Mouse (Mus musculus) kidney, embryonic 15.5 days (tissue): ENCODE measurements around the gene Utrn. TPM values are rescaled to one million over a fixed set of nuclear protein-coding genes. Genes with fewer than 3 reads are reported as not detected.
A peak's percentile ranks its signal among the peaks of the same experiment; 100 is the strongest.

Experiments used
- ATAC-seq: fragments of 200-750 bp; cut with Nextera tagmentation; replicated peaks from 2 replicates; pipeline ENCODE4 v1.8.0; 2017; ENCODE audit warnings: moderate TSS enrichment; ENCODE audit not compliant: low FRiP score
- H3K27ac ChIP-seq: fragments of 300-500 bp; sonication (generic); 2 replicates; pipeline ENCODE4 v1.5.1; 2015; ENCODE audit warnings: mild to moderate bottlenecking, inconsistent platforms
- H3K27me3 ChIP-seq: fragments of 300-500 bp; sonication (generic); 2 replicates; pipeline ENCODE4 v1.6.1; 2015; ENCODE audit warnings: inconsistent platforms
- H3K36me3 ChIP-seq: fragments of 300-500 bp; sonication (generic); 2 replicates; pipeline ENCODE4 v1.6.1; 2015; ENCODE audit warnings: inconsistent platforms
- H3K4me1 ChIP-seq: fragments of 300-500 bp; sonication (generic); 2 replicates; pipeline ENCODE4 v1.6.1; 2015; ENCODE audit warnings: inconsistent platforms
- H3K4me2 ChIP-seq: fragments of 300-500 bp; sonication (generic); 2 replicates; pipeline ENCODE4 v1.6.1; 2015; ENCODE audit warnings: moderate library complexity, mild to moderate bottlenecking, inconsistent platforms
- H3K4me3 ChIP-seq: fragments of 300-500 bp; sonication (generic); replicated peaks from 2 replicates; pipeline ENCODE4 v1.5.1; 2015; ENCODE audit warnings: mild to moderate bottlenecking, inconsistent platforms
- H3K9ac ChIP-seq: fragments of 300-500 bp; sonication (generic); 2 replicates; pipeline ENCODE4 v1.6.1; 2015; ENCODE audit warnings: mild to moderate bottlenecking, inconsistent platforms
- H3K9me3 ChIP-seq: fragments of 300-500 bp; sonication (generic); replicated peaks from 2 replicates; pipeline ENCODE4 v1.6.1; 2016; ENCODE audit warnings: inconsistent platforms
- WGBS: fragments of 180-500 bp; shearing (Covaris S2); methylation state at CpG from one replicate; pipeline ENCODE4 v1.1.7; 2015; ENCODE audit warnings: mixed read lengths; 5-methylcytosine and 5-hydroxymethylcytosine counted together
- polyA plus RNA-seq: library from polyadenylated mRNA; unstranded; fragments of >200 nt; fragmentation: Nextera tagmentation; extraction: Ambion mirVana; gene quantifications from 2 replicates; pipeline ENCODE4 v1.2.1, GENCODE M21; 2015

Gene Utrn
- polyA plus RNA-seq, 1 experiment from 2014 or later = 86.1 TPM

GRCm38 (mm10) chr10:12482975-12483374 is 386.2 kb downstream of the Utrn start:
- Histone ChIP-seq H3K9me3 (no peaks in the 10 kb centered on the region), H3K36me3 (peaks cover 22% of the 10 kb centered on the region), H3K4me2 (no peak overlapping the region), H3K9ac (no peak overlapping the region), H3K27me3 (no peaks in the 10 kb centered on the region), H3K27ac (no peak overlapping the region), H3K4me1 (no peaks in the 10 kb centered on the region), H3K4me3 (no peak overlapping the region)
- WGBS = 87% methylated on average over 3 of the region's 3 CpGs
- ATAC-seq = no peak

GRCm38 (mm10) chr10:12474850-12475621 is 394.1 kb downstream of the Utrn start:
- no peak overlapping the region for H3K4me2 ChIP-seq
- ATAC-seq = no peak
- peaks cover 30% of the 10 kb centered on the region for H3K36me3 ChIP-seq
- no peak overlapping the region for H3K9ac ChIP-seq
- 78% methylated on average over 14 of the region's 14 CpGs for WGBS
- H3K27me3 ChIP-seq = no peaks in the 10 kb centered on the region
- H3K4me3 ChIP-seq = no peak overlapping the region
- H3K27ac ChIP-seq = no peak overlapping the region
- H3K4me1 ChIP-seq = no peaks in the 10 kb centered on the region
- no peaks in the 10 kb centered on the region for H3K9me3 ChIP-seq

GRCm38 (mm10) chr10:12469391-12470057 is 399.6 kb downstream of the Utrn start:
- Histone ChIP-seq H3K9me3 (no peaks in the 10 kb centered on the region), H3K27ac (no peak overlapping the region), H3K36me3 (peaks cover 7% of the 10 kb centered on the region; the same call in 1 of the 2 replicates), H3K4me2 (no peak overlapping the region), H3K4me1 (peaks cover 4% of the 10 kb centered on the region; the same call in 1 of the 2 replicates), H3K27me3 (no peaks in the 10 kb centered on the region), H3K4me3 (no peak overlapping the region), H3K9ac (no peak overlapping the region)
- ATAC-seq = no peak
- WGBS = 66% methylated on average over 5 of the region's 5 CpGs

GRCm38 (mm10) chr10:12467544-12467943 is 401.6 kb downstream of the Utrn start:
- ATAC-seq = peak; percentile 89
- peaks cover 18% of the 10 kb centered on the region for H3K36me3 ChIP-seq
- no peaks in the 10 kb centered on the region for H3K9me3 ChIP-seq
- H3K4me2 ChIP-seq = no peak overlapping the region
- no peak overlapping the region for H3K4me3 ChIP-seq
- 32% methylated on average over 2 of the region's 2 CpGs for WGBS
- H3K9ac ChIP-seq = no peak overlapping the region
- no peak overlapping the region for H3K27ac ChIP-seq
- H3K4me1 ChIP-seq = peaks cover 4% of the 10 kb centered on the region; the same call in 1 of the 2 replicates
- no peaks in the 10 kb centered on the region for H3K27me3 ChIP-seq

GRCm38 (mm10) chr10:12460945-12461344 is 408.2 kb downstream of the Utrn start:
- H3K4me3 ChIP-seq = no peak overlapping the region
- H3K36me3 ChIP-seq = peaks cover 54% of the 10 kb centered on the region
- no peaks in the 10 kb centered on the region for H3K4me1 ChIP-seq
- no peak overlapping the region for H3K9ac ChIP-seq
- H3K27me3 ChIP-seq = no peaks in the 10 kb centered on the region
- H3K9me3 ChIP-seq = no peaks in the 10 kb centered on the region
- H3K27ac ChIP-seq = no peak overlapping the region
- ATAC-seq = no peak
- no peak overlapping the region for H3K4me2 ChIP-seq

- H3K4me3 ChIP-seq = no peak overlapping the region
- no peaks in the 10 kb centered on the region for H3K4me1 ChIP-seq
- ATAC-seq = no peak
- no peaks in the 10 kb centered on the region for H3K9me3 ChIP-seq
- peaks cover 39% of the 10 kb centered on the region for H3K36me3 ChIP-seq
- H3K4me2 ChIP-seq = no peak overlapping the region
- WGBS = 88% methylated on average over 1 of the region's 1 CpGs
- no peak overlapping the region for H3K9ac ChIP-seq
- H3K27me3 ChIP-seq = no peaks in the 10 kb centered on the region
- H3K27ac ChIP-seq = no peak overlapping the region
These were observed 412.3 kb downstream of the Utrn start for GRCm38 (mm10) chr10:12456867-12457266.

- ATAC-seq = no peak
- Histone ChIP-seq H3K9ac (no peak overlapping the region), H3K4me1 (no peaks in the 10 kb centered on the region), H3K4me3 (no peak overlapping the region), H3K4me2 (no peak overlapping the region), H3K27ac (no peak overlapping the region), H3K36me3 (peaks cover 30% of the 10 kb centered on the region), H3K27me3 (no peaks in the 10 kb centered on the region), H3K9me3 (no peaks in the 10 kb centered on the region)
- WGBS = 73% methylated on average over 2 of the region's 2 CpGs
These were observed 416.5 kb downstream of the Utrn start for GRCm38 (mm10) chr10:12452641-12453040.

- H3K27me3 ChIP-seq = no peaks in the 10 kb centered on the region
- no peak overlapping the region for H3K9ac ChIP-seq
- ATAC-seq = no peak
- no peaks in the 10 kb centered on the region for H3K4me1 ChIP-seq
- H3K9me3 ChIP-seq = no peaks in the 10 kb centered on the region
- no peak overlapping the region for H3K4me3 ChIP-seq
- peaks cover 40% of the 10 kb centered on the region for H3K36me3 ChIP-seq
- WGBS = 92% methylated on average over 4 of the region's 4 CpGs
- H3K4me2 ChIP-seq = no peak overlapping the region
- no peak overlapping the region for H3K27ac ChIP-seq
These were observed 425.0 kb downstream of the Utrn start for GRCm38 (mm10) chr10:12444122-12444521.

- no peak for ATAC-seq
- WGBS = 97% methylated on average over 2 of the region's 2 CpGs
- no peaks in the 10 kb centered on the region for H3K27me3 ChIP-seq
These were observed 436.0 kb downstream of the Utrn start for GRCm38 (mm10) chr10:12433161-12433560.

GRCm38 (mm10) chr10:12430399-12430798 is 438.8 kb downstream of the Utrn start:
- H3K4me2 ChIP-seq = no peak overlapping the region
- no peak overlapping the region for H3K9ac ChIP-seq
- no peak overlapping the region for H3K4me3 ChIP-seq
- H3K9me3 ChIP-seq = no peaks in the 10 kb centered on the region
- peaks cover 10% of the 10 kb centered on the region for H3K36me3 ChIP-seq
- no peak overlapping the region for H3K27ac ChIP-seq
- H3K27me3 ChIP-seq = no peaks in the 10 kb centered on the region
- no peak for ATAC-seq
- H3K4me1 ChIP-seq = no peaks in the 10 kb centered on the region

More at GRCm38 (mm10) chr10:12433161-12433560, 436.0 kb downstream of the Utrn start:
- Histone ChIP-seq H3K9ac (no peak overlapping the region), H3K36me3 (peaks cover 15% of the 10 kb centered on the region), H3K4me3 (no peak overlapping the region), H3K4me1 (no peaks in the 10 kb centered on the region), H3K9me3 (no peaks in the 10 kb centered on the region), H3K4me2 (no peak overlapping the region), H3K27ac (no peak overlapping the region)

GRCm38 (mm10) chr10:12426866-12427265 is 442.3 kb downstream of the Utrn start:
- no peak overlapping the region for H3K27ac ChIP-seq
- no peaks in the 10 kb centered on the region for H3K9me3 ChIP-seq
- peaks cover 5% of the 10 kb centered on the region; the same call in 1 of the 2 replicates for H3K36me3 ChIP-seq
- no peaks in the 10 kb centered on the region for H3K4me1 ChIP-seq
- H3K9ac ChIP-seq = no peak overlapping the region
- no peak overlapping the region for H3K4me2 ChIP-seq
- no peaks in the 10 kb centered on the region for H3K27me3 ChIP-seq
- H3K4me3 ChIP-seq = no peak overlapping the region
- no peak for ATAC-seq
- 89% methylated on average over 8 of the region's 8 CpGs for WGBS

GRCm38 (mm10) chr10:12424944-12425343 is 444.2 kb downstream of the Utrn start:
- H3K36me3 ChIP-seq = peaks cover 5% of the 10 kb centered on the region; the same call in 1 of the 2 replicates
- H3K4me1 ChIP-seq = no peaks in the 10 kb centered on the region
- no peak overlapping the region for H3K4me3 ChIP-seq
- 85% methylated on average over 2 of the region's 2 CpGs for WGBS
- H3K27me3 ChIP-seq = no peaks in the 10 kb centered on the region
- H3K27ac ChIP-seq = no peak overlapping the region
- no peak overlapping the region for H3K9ac ChIP-seq
- H3K4me2 ChIP-seq = no peak overlapping the region
- ATAC-seq = no peak
- no peaks in the 10 kb centered on the region for H3K9me3 ChIP-seq
